Mouse (Mus musculus) CD4-positive, CD25-positive, alpha-beta regulatory T cell, adult 2 months (primary cell): ENCODE data around the gene Il1rap.

Source experiments
- DNase-seq: peaks from one replicate; pipeline ENCODE4 v3.0.0-alpha.2; 2012; ENCODE audit warnings: low read depth, low spot score

Il1rap gene

GRCm38 (mm10) chr16:26612499-26613220, 31.2 kb downstream of the Il1rap start:
- DNase-seq, result no peak

DNA sequence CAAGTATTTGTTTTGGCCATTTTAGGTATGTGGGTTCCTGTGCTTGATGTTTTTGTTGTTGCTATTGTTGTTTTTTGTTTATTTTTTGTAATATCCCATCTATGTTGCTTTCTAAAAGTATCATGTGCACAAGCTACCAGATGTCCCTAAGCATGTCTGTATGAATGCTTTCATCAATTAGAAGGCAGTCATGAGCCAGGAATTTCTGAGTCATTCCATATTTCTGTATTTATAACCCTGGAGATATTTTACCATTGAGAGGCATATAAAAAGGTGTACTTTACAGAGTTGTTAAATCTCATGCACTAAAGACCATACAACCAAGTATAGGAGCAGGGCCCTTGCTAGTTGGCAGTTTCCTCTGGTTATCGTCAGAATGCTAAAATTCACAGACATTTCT, 41.6 kb downstream of the Il1rap start:
- DNase-seq, result no peak

DNA sequence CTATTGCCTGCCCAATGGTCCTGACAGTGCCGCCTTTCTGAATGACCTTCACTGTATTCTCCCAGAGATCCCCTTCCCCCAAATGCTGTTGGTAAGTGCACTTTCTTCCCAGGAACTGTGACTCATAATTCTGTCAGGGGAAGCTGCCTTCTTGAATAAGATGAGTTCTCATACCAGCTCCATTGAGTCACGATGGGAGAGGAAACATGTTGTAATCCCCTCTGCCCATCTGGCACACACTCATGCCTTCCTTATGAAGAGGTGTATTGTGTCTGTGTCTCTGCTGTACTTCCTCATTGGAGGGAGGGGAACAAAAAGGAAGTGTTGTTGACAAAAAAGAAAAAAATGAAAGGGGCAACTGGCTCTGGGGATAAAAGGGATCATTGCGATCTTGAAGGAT, 44.6 kb downstream of the Il1rap start:
- DNase-seq, result no peak

DNA sequence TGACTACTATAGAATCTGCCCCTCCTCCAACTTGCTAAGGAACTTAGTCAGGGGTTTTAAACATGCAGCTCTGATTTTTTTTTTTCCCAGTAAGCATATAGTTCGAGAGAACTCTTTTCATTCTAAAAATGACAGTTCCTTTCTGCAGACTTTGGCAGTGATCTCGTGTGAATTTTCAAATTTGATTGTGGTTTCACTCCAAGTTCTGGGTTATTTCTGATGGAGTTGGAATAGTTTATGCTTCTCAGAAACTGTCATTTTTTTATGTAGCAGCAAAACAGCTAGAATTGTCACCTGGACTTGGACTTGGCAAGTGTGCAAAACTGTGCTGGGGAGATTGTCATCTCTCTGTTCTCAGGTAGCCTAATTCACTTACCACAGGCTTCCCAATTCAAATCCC, 53.3 kb downstream of the Il1rap start:
- DNase-seq, result no peak

DNA sequence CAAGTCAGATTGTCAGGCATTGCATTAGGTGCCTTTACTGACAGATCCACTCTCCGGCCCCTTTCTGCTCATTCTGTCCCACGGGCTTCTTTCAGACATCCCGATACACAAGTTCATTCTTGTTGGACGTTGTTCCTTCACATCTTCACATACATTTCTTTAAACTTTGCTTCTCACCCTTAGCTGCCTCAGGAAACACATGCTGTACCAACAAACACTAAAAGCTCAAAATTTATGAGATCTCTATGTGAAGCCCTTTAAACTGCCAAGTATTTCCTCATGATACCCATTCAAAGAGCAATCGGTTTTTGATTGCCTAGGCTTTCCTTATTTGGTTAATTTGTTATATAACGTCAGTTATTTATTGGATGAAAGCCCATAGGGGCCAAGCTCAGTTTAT, 61.6 kb downstream of the Il1rap start:
- DNase-seq, result no peak

DNA sequence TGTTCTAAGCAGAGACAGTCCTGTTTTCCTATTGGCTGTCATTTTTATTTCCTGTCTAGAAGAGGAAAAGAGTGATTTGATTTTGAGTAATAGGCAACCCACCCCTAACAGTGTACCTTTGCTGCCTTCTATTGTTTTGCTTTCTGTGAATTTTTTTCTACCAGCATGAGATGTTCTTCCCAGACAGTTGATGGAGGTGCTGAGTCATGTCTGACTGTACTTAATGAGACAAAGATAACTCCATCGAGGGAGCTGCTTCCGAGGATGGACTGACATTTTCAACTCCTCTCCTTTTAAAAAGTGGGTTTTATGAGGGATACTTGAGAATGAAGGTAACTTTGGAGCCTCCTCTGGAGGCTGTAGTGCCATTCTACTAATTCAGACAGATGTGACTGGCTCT, 64.6 kb downstream of the Il1rap start:
- DNase-seq, result no peak

DNA sequence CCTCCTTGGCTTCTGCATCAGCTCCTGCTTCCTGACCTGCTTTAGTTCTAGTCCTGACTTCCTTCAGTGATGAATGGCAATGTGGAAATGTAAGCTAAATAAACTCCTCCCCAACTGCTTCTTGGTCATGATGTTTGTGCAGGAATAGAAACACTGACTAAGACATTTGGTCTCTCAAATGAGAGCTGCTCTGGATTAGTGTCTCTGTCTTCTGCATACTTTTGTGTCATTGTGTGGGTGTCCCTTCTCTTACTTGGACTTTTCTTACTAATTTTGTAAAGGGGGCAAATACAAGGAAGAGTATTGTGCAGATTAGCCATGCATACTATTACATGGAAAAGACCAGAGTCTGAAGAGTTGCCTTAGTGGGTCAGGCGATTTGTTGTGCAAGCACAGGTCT, 65.5 kb downstream of the Il1rap start:
- no peak for DNase-seq

DNA sequence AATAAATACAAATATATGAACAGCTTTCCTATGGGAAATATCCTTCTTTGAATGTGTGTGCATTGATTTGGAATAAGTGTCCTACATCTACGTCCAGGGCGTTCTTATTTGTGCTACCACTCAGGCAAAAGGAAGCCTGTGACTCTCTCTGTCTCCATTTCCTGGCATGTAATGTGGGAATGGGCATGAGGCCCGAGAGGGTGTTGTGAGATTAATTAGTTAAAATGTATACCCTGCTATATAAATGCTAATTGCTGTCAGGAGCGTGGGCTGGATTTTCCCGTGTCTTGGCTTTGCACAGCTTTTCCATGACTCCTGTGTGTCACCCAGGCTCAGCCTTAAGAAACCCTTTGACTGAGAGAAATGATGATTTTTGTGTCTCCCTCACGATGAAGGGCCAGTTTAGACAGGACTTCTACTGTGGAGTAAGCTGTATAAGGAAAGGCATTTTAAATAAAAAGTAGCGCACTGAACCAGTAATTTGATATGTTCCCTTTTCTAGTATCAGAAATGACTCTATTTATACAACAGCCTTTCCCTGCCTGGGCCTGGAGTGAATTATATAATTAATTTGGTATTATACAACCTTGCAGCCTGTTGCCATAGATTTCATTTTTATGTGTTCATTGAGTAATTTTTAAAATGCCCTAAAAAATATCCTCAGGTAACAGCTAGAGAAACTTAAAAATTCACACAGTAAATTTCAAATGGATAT, 81.4 kb downstream of the Il1rap start:
- DNase-seq, result no peak

GRCm38 (mm10) chr16:26666401-26666800, 84.9 kb downstream of the Il1rap start:
- DNase-seq, result no peak

DNA sequence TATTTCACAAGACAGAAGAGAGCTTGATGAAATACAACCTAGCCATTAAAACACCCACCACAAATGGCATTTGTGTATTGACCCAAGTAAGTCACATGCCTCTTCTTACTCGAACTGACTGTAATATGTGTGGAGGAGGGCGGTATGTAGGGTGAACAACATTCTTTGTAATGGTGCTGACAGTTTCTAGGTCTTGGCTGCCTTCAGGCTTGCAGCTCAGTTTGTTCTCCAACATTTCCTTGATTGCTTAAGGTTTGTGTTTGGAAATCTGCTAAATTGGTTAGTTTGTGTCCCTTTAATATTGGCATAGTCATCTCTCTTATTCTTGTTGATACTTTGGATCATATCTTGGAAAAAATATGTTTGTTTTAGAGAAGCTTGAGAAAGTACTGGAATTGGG, 87.6 kb downstream of the Il1rap start:
- DNase-seq, result no peak

DNA sequence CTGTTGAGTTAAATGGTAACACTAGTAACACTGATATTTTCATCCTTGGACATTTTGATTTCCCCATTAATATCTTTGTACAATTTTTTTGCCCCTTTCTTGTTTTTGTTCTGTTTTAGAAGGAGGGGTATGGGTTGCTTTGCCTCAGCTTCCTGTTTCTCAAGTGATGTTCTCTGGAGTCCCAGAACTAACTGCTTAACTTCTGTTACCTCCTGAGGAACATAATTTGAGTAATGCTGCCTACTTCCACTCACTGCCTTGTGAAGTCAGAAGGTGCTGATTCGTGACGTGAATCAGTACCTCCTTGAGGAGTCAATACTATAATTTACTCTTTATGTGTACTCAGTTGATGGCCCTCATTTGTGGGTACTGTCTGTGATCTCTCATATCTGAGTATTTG, 98.9 kb downstream of the Il1rap start:
- DNase-seq, result no peak

DNA sequence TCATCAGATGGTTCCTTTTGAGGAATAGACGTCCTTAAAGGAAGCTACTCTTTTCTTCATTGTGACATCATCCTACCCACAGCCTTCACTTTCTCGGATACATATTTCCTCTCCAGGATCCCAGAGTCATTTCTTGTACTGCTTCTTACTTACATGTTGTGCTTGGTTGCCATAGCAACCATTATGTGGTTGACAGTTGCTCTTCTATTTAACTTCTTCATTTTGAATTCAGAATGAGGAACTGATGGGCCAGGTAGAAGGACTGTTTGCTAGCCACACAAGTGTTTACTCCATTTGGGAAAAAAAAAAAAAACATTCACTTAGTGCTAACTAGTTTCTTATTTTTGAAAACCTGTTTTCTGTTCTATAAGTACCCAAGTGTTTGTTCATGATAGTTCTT, 108.3 kb downstream of the Il1rap start:
- peak; percentile 4 for DNase-seq

- DNase-seq, result no peak
Measured at GRCm38 (mm10) chr16:26691294-26691693, 109.8 kb downstream of the Il1rap start.

- no peak for DNase-seq
Measured at GRCm38 (mm10) chr16:26698076-26698475, 116.6 kb downstream of the Il1rap start.

DNA sequence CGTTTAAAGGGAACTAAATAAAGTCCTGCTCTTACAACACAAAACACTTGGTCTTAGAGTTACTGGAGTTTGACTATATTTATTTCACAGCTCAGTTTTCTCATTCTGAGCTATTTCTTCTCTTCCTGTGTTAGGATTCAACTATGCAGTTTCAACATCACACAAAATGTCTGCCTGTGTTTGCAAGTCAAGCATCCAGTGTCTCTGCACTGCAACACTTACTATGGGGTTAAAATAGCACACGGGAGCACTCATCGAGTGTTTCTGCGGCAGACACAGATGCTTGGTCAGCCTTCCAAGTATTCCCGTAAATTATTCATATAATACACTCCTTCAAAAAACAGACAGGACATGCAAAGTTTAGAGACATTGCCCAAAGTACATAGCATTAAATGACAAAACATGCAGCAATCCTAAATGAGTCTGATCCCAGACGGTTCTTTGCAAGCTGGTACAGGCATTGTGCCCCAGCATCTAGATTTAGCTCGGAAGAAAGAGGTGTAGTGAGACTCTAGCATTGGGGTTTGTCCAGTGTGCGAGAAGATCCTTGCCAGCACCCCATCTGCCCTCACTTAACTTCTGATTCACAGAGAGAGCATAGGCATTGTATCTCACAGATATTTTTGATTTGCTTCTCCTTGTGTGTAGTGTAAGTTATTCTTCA, 119.1 kb downstream of the Il1rap start:
- DNase-seq, result no peak

- DNase-seq, result no peak
Measured at GRCm38 (mm10) chr16:26705658-26706371, 124.3 kb downstream of the Il1rap start.

- no peak for DNase-seq
Measured at GRCm38 (mm10) chr16:26706503-26706902, 125.0 kb downstream of the Il1rap start.

- no peak for DNase-seq
Measured at GRCm38 (mm10) chr16:26710922-26711321, 129.4 kb downstream of the Il1rap start.

GRCm38 (mm10) chr16:26713538-26714316, 132.2 kb downstream of the Il1rap start:
- no peak for DNase-seq

DNA sequence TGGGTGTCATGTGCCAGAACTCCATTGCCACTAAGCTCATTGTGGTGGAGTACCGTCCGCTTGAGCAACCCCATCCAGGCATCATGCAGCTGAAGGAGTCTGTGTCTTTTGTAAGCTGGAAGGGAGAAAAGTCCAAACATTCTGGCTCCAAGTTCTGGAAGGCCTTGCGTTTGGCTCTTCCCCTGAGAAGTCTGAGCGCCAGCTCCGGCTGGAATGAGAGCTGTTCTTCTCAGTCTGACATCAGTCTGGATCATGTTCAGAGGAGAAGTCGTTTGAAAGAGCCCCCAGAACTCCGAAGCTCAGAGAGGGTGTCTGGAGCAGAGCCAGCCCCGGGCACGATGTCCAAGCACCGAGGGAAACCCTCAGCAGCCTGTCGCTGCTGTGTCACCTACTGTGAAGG, 141.0 kb downstream of the Il1rap start:
- no peak for DNase-seq

DNA sequence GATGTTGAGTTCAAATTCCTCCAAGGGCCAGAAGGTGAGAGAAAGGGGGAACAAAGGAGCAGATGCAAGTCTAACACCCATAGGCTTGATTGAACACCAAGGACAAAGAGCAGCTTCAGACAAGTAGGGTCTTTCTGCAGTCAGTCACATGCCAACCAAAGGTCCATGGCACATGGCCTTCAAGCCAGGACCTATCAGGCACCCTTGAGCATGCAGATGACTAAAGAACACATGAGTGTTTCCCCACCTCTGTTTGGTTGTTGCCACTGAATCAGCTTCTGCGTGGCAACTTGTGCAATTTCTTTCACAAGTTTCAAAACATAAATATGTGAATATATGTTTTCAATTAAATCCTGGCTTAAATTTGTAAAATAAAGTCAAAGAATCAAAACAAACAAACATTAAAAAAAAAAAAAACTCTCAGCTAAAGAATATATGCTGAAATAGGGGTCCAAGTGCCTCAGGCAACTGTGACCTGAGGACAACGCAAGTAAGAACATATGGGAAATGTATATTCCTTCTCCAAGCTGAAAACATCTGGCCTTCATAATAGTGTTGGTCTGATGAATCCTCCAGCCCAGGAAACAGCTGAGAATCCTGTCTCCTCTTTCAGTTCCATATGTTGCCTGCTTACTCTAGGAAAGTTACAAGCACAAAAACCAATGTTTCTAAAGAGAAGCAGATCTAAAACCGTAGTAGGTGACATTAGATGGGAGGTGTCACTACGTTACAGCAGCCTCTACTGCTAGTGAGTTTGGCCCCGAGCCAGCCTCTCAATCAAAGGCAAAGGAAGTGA, 142.6 kb downstream of the Il1rap start:
- no peak for DNase-seq
